Mouse (Mus musculus): ENCODE measurements around the gene Mob3b.

- TF ChIP-seq CTCF (IDR thresholded peaks at IDR 0.05; ENCODE audit: low read depth, low read length) (no peak), POLR2A (IDR thresholded peaks at IDR 0.05; ENCODE audit: insufficient read depth, low read length) (no peak), EP300 (IDR thresholded peaks at IDR 0.05; ENCODE audit: insufficient read depth, low read depth, low read length) (no peak)
These were observed 152.1 kb downstream of the Mob3b start for GRCm38 (mm10) chr4:35005068-35005769.

Measured in ES-Bruce4 (cell line).